Comparison of ENCODE assay signal across 8 mouse cellular contexts in genomic region chr17:87522500-87523091, GRCm38 (mm10).
A peak's percentile ranks its signal among the peaks of the same experiment; 100 is the strongest.
DNase-seq lines count a peak whose midpoint lies in the region; ATAC-seq and TF ChIP-seq lines count a peak whose summit lies in the region.

No protein-coding gene starts in this region.

- no peaks in the 10 kb centered on the region for H3K36me3 ChIP-seq in kidney, embryonic 14.5 days (ENCODE audit: control insufficient read depth, insufficient read depth, low read length)
- H3K36me3 ChIP-seq in hindbrain, embryonic 12.5 days = no peaks in the 10 kb centered on the region
- no peaks in the 10 kb centered on the region for H3K36me3 ChIP-seq in midbrain, embryonic 11.5 days (ENCODE audit: control insufficient read depth, insufficient read depth, low read length)

- no peak for TF ChIP-seq POLR2A in brain, embryonic 14.5 days (IDR thresholded peaks at IDR 0.05; ENCODE audit: borderline replicate concordance, extremely low read depth, insufficient read depth, insufficient read length, poor library complexity, severe bottlenecking)

- no peak for DNase-seq in kidney, postnatal 14 days
- DNase-seq in brain, embryonic 14.5 days (ENCODE audit: low read depth) = peak; percentile 79
- peak; percentile 88 for DNase-seq in midbrain, embryonic 11.5 days (ENCODE audit: low spot score, missing footprints)
- DNase-seq in urinary bladder, postnatal 10 days (ENCODE audit: low spot score) = no peak
- no peak for DNase-seq in cerebellum, adult 11-12 months
- DNase-seq in gastrocnemius, adult 8-10 months (ENCODE audit: low spot score in 2 of 2) = no peak

- H3K4me2 ChIP-seq in kidney, embryonic 14.5 days (replicated peaks; ENCODE audit: low read depth, low read length) = no peak overlapping the region
- no peak overlapping the region for H3K4me2 ChIP-seq in hindbrain, embryonic 12.5 days (replicated peaks)
- H3K4me2 ChIP-seq in midbrain, embryonic 11.5 days = no peak overlapping the region

- H3K9ac ChIP-seq in kidney, embryonic 14.5 days (ENCODE audit: low read depth, low read length) = no peak overlapping the region
- H3K9ac ChIP-seq in hindbrain, embryonic 12.5 days = no peak overlapping the region; the same call in none of the 2 replicates
- peak overlapping the region; percentile 24; the same call in 1 of the 2 replicates for H3K9ac ChIP-seq in midbrain, embryonic 11.5 days (ENCODE audit: low read length)

- no peaks in the 10 kb centered on the region for H3K27me3 ChIP-seq in kidney, embryonic 14.5 days (ENCODE audit: control insufficient read depth, insufficient read depth, low read length)
- no peaks in the 10 kb centered on the region for H3K27me3 ChIP-seq in hindbrain, embryonic 12.5 days
- no peaks in the 10 kb centered on the region for H3K27me3 ChIP-seq in midbrain, embryonic 11.5 days (ENCODE audit: control insufficient read depth, insufficient read depth, low read length)

- TF ChIP-seq CTCF in brain, embryonic 14.5 days (IDR thresholded peaks at IDR 0.05; ENCODE audit: borderline replicate concordance, extremely low read depth, insufficient read depth, insufficient read length) = no peak

- H3K27ac ChIP-seq in kidney, embryonic 14.5 days (ENCODE audit: low read depth, low read length) = no peak overlapping the region
- H3K27ac ChIP-seq in hindbrain, embryonic 12.5 days = peak overlapping the region; percentile 66
- no peak overlapping the region for H3K27ac ChIP-seq in midbrain, embryonic 11.5 days (ENCODE audit: low read depth, low read length)

- ATAC-seq in kidney, embryonic 14.5 days (ENCODE audit: low FRiP score, low TSS enrichment) = peak; percentile 47
- ATAC-seq in hindbrain, embryonic 12.5 days (ENCODE audit: low FRiP score) = peak; percentile 72
- 0 out of 2 replicates have a peak, but pooled peaks have one; percentile 30 for ATAC-seq in midbrain, embryonic 11.5 days (ENCODE audit: low FRiP score)

- WGBS in kidney, embryonic 14.5 days = 21% methylated on average over 8 of the region's 8 CpGs
- WGBS in hindbrain, embryonic 12.5 days = 13% methylated on average over 8 of the region's 8 CpGs
- 15% methylated on average over 8 of the region's 8 CpGs for WGBS in midbrain, embryonic 11.5 days

- H3K9me3 ChIP-seq in kidney, embryonic 14.5 days (ENCODE audit: control insufficient read depth, low read length) = no peaks in the 10 kb centered on the region
- no peaks in the 10 kb centered on the region for H3K9me3 ChIP-seq in hindbrain, embryonic 12.5 days (replicated peaks)
- no peaks in the 10 kb centered on the region for H3K9me3 ChIP-seq in midbrain, embryonic 11.5 days (ENCODE audit: control insufficient read depth, low read length)

- H3K4me3 ChIP-seq in kidney, embryonic 14.5 days (ENCODE audit: low read length) = no peak overlapping the region
- no peak overlapping the region for H3K4me3 ChIP-seq in hindbrain, embryonic 12.5 days
- H3K4me3 ChIP-seq in midbrain, embryonic 11.5 days (ENCODE audit: low read depth, low read length) = no peak overlapping the region

- peaks cover 24% of the 10 kb centered on the region; the same call in 1 of the 2 replicates for H3K4me1 ChIP-seq in kidney, embryonic 14.5 days (ENCODE audit: control insufficient read depth, insufficient read depth, low read length)
- peaks cover 18% of the 10 kb centered on the region for H3K4me1 ChIP-seq in hindbrain, embryonic 12.5 days
- peaks cover 10% of the 10 kb centered on the region for H3K4me1 ChIP-seq in midbrain, embryonic 11.5 days (ENCODE audit: control insufficient read depth, insufficient read depth, low read length)

Comparison
In these comparisons a context has a peak if more than half of its experiments do, and no peak if none do; other contexts are left out.
1. DNase-seq: peak in brain, embryonic 14.5 days (single experiment) and midbrain, embryonic 11.5 days (single experiment); none in kidney, postnatal 14 days (single experiment), urinary bladder, postnatal 10 days (single experiment), cerebellum, adult 11-12 months (single experiment) and gastrocnemius, adult 8-10 months (0 of 2).
2. Peak in every context shown above with its lines, with median percentiles within 50 percentile points of each other: ATAC-seq.